Mouse (Mus musculus) bone marrow macrophage, adult 2 months (primary cell): ENCODE measurements around the gene Ralgps2. TPM values are rescaled to one million over a fixed set of nuclear protein-coding genes. Genes with fewer than 3 reads are reported as not detected.

Experiments used
- H3K27ac ChIP-seq: 2 replicates; pipeline ENCODE4 v1.5.1; 2012; ENCODE audit warnings: low read depth, low read length; ENCODE audit not compliant: insufficient read depth
- H3K4me1 ChIP-seq: 2 replicates; pipeline ENCODE4 v1.6.1; 2012; ENCODE audit warnings: low read length; ENCODE audit not compliant: control insufficient read depth, insufficient read depth
- H3K4me3 ChIP-seq: 2 replicates; pipeline ENCODE4 v1.5.1; 2012; ENCODE audit warnings: mild to moderate bottlenecking, low read length, moderate library complexity; ENCODE audit not compliant: insufficient read depth
- CTCF ChIP-seq: IDR thresholded peaks from 2 replicates; pipeline ENCODE4 v1.5.1; 2012; ENCODE audit warnings: low read depth, mild to moderate bottlenecking, low read length, moderate library complexity
- POLR2A ChIP-seq: IDR thresholded peaks from 2 replicates; pipeline ENCODE4 v1.6.1; 2012; ENCODE audit warnings: mild to moderate bottlenecking, low read depth, low read length, borderline replicate concordance
- polyA plus RNA-seq: library from polyadenylated mRNA; stranded (reverse); fragments of >200 nt; gene quantifications from 2 replicates; pipeline ENCODE4 v1.2.4, GENCODE M21; 2012; ENCODE audit not compliant: missing spikeins, insufficient read depth, insufficient read length

The Ralgps2 gene
- polyA plus RNA-seq, 1 experiment: 13.0 TPM

GRCm38 (mm10) chr1:156777896-156778295 lies 161.5 kb downstream of the Ralgps2 start:
- H3K4me1 ChIP-seq: no peaks in the 10 kb centered on the region
- TF ChIP-seq CTCF (no peak), POLR2A (no peak)
- no peak overlapping the region for H3K4me3 ChIP-seq
- H3K27ac ChIP-seq: no peak overlapping the region

- Histone ChIP-seq H3K27ac (no peak overlapping the region), H3K4me3 (no peak overlapping the region), H3K4me1 (no peaks in the 10 kb centered on the region)
- TF ChIP-seq CTCF (no peak), POLR2A (no peak)
These were observed 163.4 kb downstream of the Ralgps2 start for GRCm38 (mm10) chr1:156775983-156776382.

GRCm38 (mm10) chr1:156775190-156775589 lies 164.2 kb downstream of the Ralgps2 start:
- Histone ChIP-seq H3K4me3 (no peak overlapping the region), H3K4me1 (no peaks in the 10 kb centered on the region), H3K27ac (no peak overlapping the region)
- TF ChIP-seq POLR2A (no peak), CTCF (no peak)

- Histone ChIP-seq H3K27ac (no peak overlapping the region), H3K4me1 (no peaks in the 10 kb centered on the region), H3K4me3 (no peak overlapping the region)
- TF ChIP-seq POLR2A (no peak), CTCF (no peak)
These were observed 168.6 kb downstream of the Ralgps2 start for GRCm38 (mm10) chr1:156770845-156771244.

- H3K4me3 ChIP-seq: no peak overlapping the region
- H3K4me1 ChIP-seq: no peaks in the 10 kb centered on the region
- TF ChIP-seq POLR2A (no peak), CTCF (no peak)
- H3K27ac ChIP-seq: no peak overlapping the region
These were observed 169.7 kb downstream of the Ralgps2 start for GRCm38 (mm10) chr1:156769621-156770297.

GRCm38 (mm10) chr1:156769163-156769562 lies 170.3 kb downstream of the Ralgps2 start:
- no peaks in the 10 kb centered on the region for H3K4me1 ChIP-seq
- no peak overlapping the region for H3K4me3 ChIP-seq
- no peak overlapping the region for H3K27ac ChIP-seq
- TF ChIP-seq POLR2A (no peak), CTCF (no peak)

GRCm38 (mm10) chr1:156765311-156765710 lies 174.1 kb downstream of the Ralgps2 start:
- TF ChIP-seq CTCF (no peak), POLR2A (no peak)
- Histone ChIP-seq H3K27ac (no peak overlapping the region), H3K4me3 (no peak overlapping the region), H3K4me1 (no peaks in the 10 kb centered on the region)

GRCm38 (mm10) chr1:156764584-156764983 lies 174.8 kb downstream of the Ralgps2 start:
- Histone ChIP-seq H3K27ac (no peak overlapping the region), H3K4me3 (no peak overlapping the region), H3K4me1 (no peaks in the 10 kb centered on the region)
- TF ChIP-seq POLR2A: no peak
- TF ChIP-seq CTCF: no peak; the same call in 1 of the 2 replicates

- no peak overlapping the region for H3K27ac ChIP-seq
- H3K4me1 ChIP-seq: no peaks in the 10 kb centered on the region
- no peak overlapping the region for H3K4me3 ChIP-seq
- TF ChIP-seq CTCF (no peak), POLR2A (no peak)
These were observed 176.1 kb downstream of the Ralgps2 start for GRCm38 (mm10) chr1:156763280-156763679.

GRCm38 (mm10) chr1:156761430-156761801 lies 178.0 kb downstream of the Ralgps2 start:
- H3K4me3 ChIP-seq: no peak overlapping the region
- no peak overlapping the region for H3K27ac ChIP-seq
- H3K4me1 ChIP-seq: no peaks in the 10 kb centered on the region
- TF ChIP-seq POLR2A: no peak
- no peak for TF ChIP-seq CTCF
